Mouse (Mus musculus): ENCODE measurements around the gene Igfbp5.

Igfbp5 gene

GRCm38 (mm10) chr1:72842666-72843459, 31.8 kb downstream of the Igfbp5 start:
- DNase-seq (ENCODE audit: low read depth, low spot score): no peak

- no peak for DNase-seq (ENCODE audit: low read depth, low spot score)
Observed at GRCm38 (mm10) chr1:72839791-72840190, 34.9 kb downstream of the Igfbp5 start.

GRCm38 (mm10) chr1:72839356-72839755, 35.3 kb downstream of the Igfbp5 start:
- no peak for DNase-seq (ENCODE audit: low read depth, low spot score)

GRCm38 (mm10) chr1:72833563-72833962, 41.1 kb downstream of the Igfbp5 start:
- no peak for DNase-seq (ENCODE audit: low read depth, low spot score)

GRCm38 (mm10) chr1:72832715-72833153, 42.0 kb downstream of the Igfbp5 start:
- no peak for DNase-seq (ENCODE audit: low read depth, low spot score)

GRCm38 (mm10) chr1:72830485-72830884, 44.2 kb downstream of the Igfbp5 start:
- no peak for DNase-seq (ENCODE audit: low read depth, low spot score)

- no peak for DNase-seq (ENCODE audit: low read depth, low spot score)
Observed at GRCm38 (mm10) chr1:72828843-72829242, 45.8 kb downstream of the Igfbp5 start.

GRCm38 (mm10) chr1:72827411-72828315, 47.0 kb downstream of the Igfbp5 start:
- no peak for DNase-seq (ENCODE audit: low read depth, low spot score)

GRCm38 (mm10) chr1:72826931-72827330, 47.8 kb downstream of the Igfbp5 start:
- no peak for DNase-seq (ENCODE audit: low read depth, low spot score)

- no peak for DNase-seq (ENCODE audit: low read depth, low spot score)
Observed at GRCm38 (mm10) chr1:72826446-72826845, 48.2 kb downstream of the Igfbp5 start.

- DNase-seq (ENCODE audit: low read depth, low spot score): no peak
Observed at GRCm38 (mm10) chr1:72825921-72826320, 48.8 kb downstream of the Igfbp5 start.

GRCm38 (mm10) chr1:72825286-72825685, 49.4 kb downstream of the Igfbp5 start:
- no peak for DNase-seq (ENCODE audit: low read depth, low spot score)

- DNase-seq (ENCODE audit: low read depth, low spot score): no peak
Observed at GRCm38 (mm10) chr1:72824707-72825101, 50.0 kb downstream of the Igfbp5 start.

- peak; percentile 23 for DNase-seq (ENCODE audit: low read depth, low spot score)
Observed at GRCm38 (mm10) chr1:72823751-72824706, 50.7 kb downstream of the Igfbp5 start, which contains the start of gene Igfbp2. TSS of gene Igfbp2 (plus strand) at chr1:72824503.

GRCm38 (mm10) chr1:72822893-72823292, 51.8 kb downstream of the Igfbp5 start:
- DNase-seq (ENCODE audit: low read depth, low spot score): no peak

GRCm38 (mm10) chr1:72819995-72820394, 54.7 kb downstream of the Igfbp5 start:
- no peak for DNase-seq (ENCODE audit: low read depth, low spot score)

GRCm38 (mm10) chr1:72815616-72816015, 59.1 kb downstream of the Igfbp5 start:
- no peak for DNase-seq (ENCODE audit: low read depth, low spot score)

- DNase-seq (ENCODE audit: low read depth, low spot score): no peak
Observed at GRCm38 (mm10) chr1:72815184-72815583, 59.5 kb downstream of the Igfbp5 start.

GRCm38 (mm10) chr1:72813639-72814403, 60.9 kb downstream of the Igfbp5 start:
- DNase-seq (ENCODE audit: low read depth, low spot score): no peak

GRCm38 (mm10) chr1:72813089-72813638, 61.5 kb downstream of the Igfbp5 start:
- DNase-seq (ENCODE audit: low read depth, low spot score): no peak
